Mouse (Mus musculus): Measurements from ENCODE around the gene Copa.

The Copa gene

GRCm38 (mm10) chr1:172082899-172083445, 643 bp downstream of the Copa start:
- in situ Hi-C loops (cut with MseI, MboI), result no loop called here

GRCm38 (mm10) chr1:172093522-172093921, 11.2 kb downstream of the Copa start:
- in situ Hi-C loops (cut with MseI, MboI), result no loop called here

- in situ Hi-C loops (cut with MseI, MboI), result no loop called here
Measured at GRCm38 (mm10) chr1:172094295-172094694, 12.0 kb downstream of the Copa start.

- in situ Hi-C loops (cut with MseI, MboI), result no loop called here
Measured at GRCm38 (mm10) chr1:172095202-172095601, 12.9 kb downstream of the Copa start.

- in situ Hi-C loops (cut with MseI, MboI), result no loop called here
Measured at GRCm38 (mm10) chr1:172099325-172100033, 17.1 kb downstream of the Copa start.

GRCm38 (mm10) chr1:172103619-172104018, 21.3 kb downstream of the Copa start:
- in situ Hi-C loops (cut with MseI, MboI), result no loop called here

- in situ Hi-C loops (cut with MseI, MboI), result no loop called here
Measured at GRCm38 (mm10) chr1:172105101-172105500, 22.8 kb downstream of the Copa start.

- in situ Hi-C loops (cut with MseI, MboI), result no loop called here
Measured at GRCm38 (mm10) chr1:172107777-172108477, 25.6 kb downstream of the Copa start.

- in situ Hi-C loops (cut with MseI, MboI), result no loop called here
Measured at GRCm38 (mm10) chr1:172116948-172117347, 34.6 kb downstream of the Copa start.

- in situ Hi-C loops (cut with MseI, MboI), result no loop called here
Measured at GRCm38 (mm10) chr1:172119100-172119499, 36.8 kb downstream of the Copa start.

- in situ Hi-C loops (cut with MseI, MboI), result no loop called here
Measured at GRCm38 (mm10) chr1:172119720-172120119, 37.4 kb downstream of the Copa start.

- in situ Hi-C loops (cut with MseI, MboI), result no loop called here
Measured at GRCm38 (mm10) chr1:172122671-172123070, 40.3 kb downstream of the Copa start.

- in situ Hi-C loops (cut with MseI, MboI), result no loop called here
Measured at GRCm38 (mm10) chr1:172124572-172124971, 42.2 kb downstream of the Copa start.

GRCm38 (mm10) chr1:172126376-172127347, 44.3 kb downstream of the Copa start, which contains the start of gene Pex19:
Pex19 (plus strand) TSS chr1:172126755.
- in situ Hi-C loops (cut with MseI, MboI), result no loop called here

- in situ Hi-C loops (cut with MseI, MboI), result no loop called here
Measured at GRCm38 (mm10) chr1:172127487-172127886, 45.2 kb downstream of the Copa start.

- in situ Hi-C loops (cut with MseI, MboI), result no loop called here
Measured at GRCm38 (mm10) chr1:172128563-172128962, 46.2 kb downstream of the Copa start.

- in situ Hi-C loops (cut with MseI, MboI), result no loop called here
Measured at GRCm38 (mm10) chr1:172129108-172129507, 46.8 kb downstream of the Copa start.

GRCm38 (mm10) chr1:172129780-172130179, 47.5 kb downstream of the Copa start:
- in situ Hi-C loops (cut with MseI, MboI), result no loop called here

- in situ Hi-C loops (cut with MseI, MboI), result no loop called here
Measured at GRCm38 (mm10) chr1:172132319-172132718, 50.0 kb downstream of the Copa start.

- in situ Hi-C loops (cut with MseI, MboI), result no loop called here
Measured at GRCm38 (mm10) chr1:172133535-172133934, 51.2 kb downstream of the Copa start.

GRCm38 (mm10) chr1:172134072-172134471, 51.7 kb downstream of the Copa start:
- in situ Hi-C loops (cut with MseI, MboI), result no loop called here

- in situ Hi-C loops (cut with MseI, MboI), result no loop called here
Measured at GRCm38 (mm10) chr1:172140160-172140559, 57.8 kb downstream of the Copa start.
